Mouse (Mus musculus) CH12.LX (cell line): ENCODE measurements around the gene Larp4b. TPM values are rescaled to one million over a fixed set of nuclear protein-coding genes. Genes with fewer than 3 reads are reported as not detected.

Source experiments
- DNase-seq: peaks from one replicate; pipeline ENCODE4 v3.0.0-alpha.2; 2013; ENCODE audit errors: extremely low read depth
- H3K27ac ChIP-seq: 2 replicates; pipeline ENCODE4 v1.5.1; 2012; ENCODE audit warnings: low read depth, mild to moderate bottlenecking, control low read depth, moderate library complexity; ENCODE audit not compliant: insufficient read depth
- H3K27me3 ChIP-seq: replicated peaks from 2 replicates; pipeline ENCODE3; 2012; ENCODE audit warnings: inconsistent platforms
- H3K36me3 ChIP-seq, 2 experiments: replicated peaks in 1 of 2; 2 replicates each; pipeline versions ENCODE3 to v1.6.1; 2012; ENCODE audit warnings: inconsistent platforms in 1 of 2, low read length in 1 of 2, mild to moderate bottlenecking in 1 of 2, mixed read lengths in 1 of 2, moderate library complexity in 1 of 2; ENCODE audit not compliant: control insufficient read depth in 1 of 2, insufficient read depth in 1 of 2
- H3K4me1 ChIP-seq, 2 experiments: 2 replicates each; pipeline ENCODE4 v1.6.1; 2012; ENCODE audit warnings: inconsistent platforms in 1 of 2, moderate library complexity in 1 of 2; ENCODE audit not compliant: insufficient read depth in 2 of 2, control insufficient read depth in 1 of 2
- H3K4me2 ChIP-seq: 2 replicates; pipeline ENCODE4 v1.6.1; 2012; ENCODE audit warnings: low read depth, mild to moderate bottlenecking, control low read depth; ENCODE audit not compliant: poor library complexity, insufficient read depth, severe bottlenecking
- H3K4me3 ChIP-seq, 3 experiments: fragments of 150-350 bp in 1 of 3; sonication (generic) in 1 of 3; replicated peaks in 1 of 3; 2 replicates each; pipeline versions ENCODE3 to v1.5.1; 2011 to 2012; ENCODE audit warnings: low read depth in 2 of 3, low read length in 2 of 3, mild to moderate bottlenecking in 2 of 3, moderate library complexity in 2 of 3, control low read depth in 1 of 3, improper control_type of control experiment in 1 of 3, inconsistent platforms in 1 of 3, mixed read lengths in 1 of 3; ENCODE audit not compliant: poor library complexity in 1 of 3
- H3K79me2 ChIP-seq: replicated peaks from 2 replicates; pipeline ENCODE4 v1.6.1; 2012; ENCODE audit warnings: mild to moderate bottlenecking, moderate library complexity; ENCODE audit not compliant: control insufficient read depth, poor library complexity, insufficient read depth, severe bottlenecking; ENCODE audit errors: extremely low read depth
- H3K9ac ChIP-seq: 2 replicates; pipeline ENCODE4 v1.6.1; 2012; ENCODE audit warnings: low read depth, mild to moderate bottlenecking, control low read depth, moderate library complexity; ENCODE audit not compliant: insufficient read depth
- H3K9me3 ChIP-seq: replicated peaks from 2 replicates; pipeline ENCODE3; 2012; ENCODE audit warnings: low read length, inconsistent platforms, mixed read lengths
- BHLHE40 ChIP-seq: IDR thresholded peaks from 2 replicates; pipeline ENCODE4 v1.6.1; 2011; ENCODE audit warnings: mild to moderate bottlenecking, low read depth, low read length, improper control_type of control experiment
- E2F4 ChIP-seq: IDR thresholded peaks from 2 replicates; pipeline ENCODE4 v1.6.1; 2011; ENCODE audit warnings: low read depth, low read length, improper control_type of control experiment; ENCODE audit not compliant: insufficient replicate concordance
- ELF1 ChIP-seq: IDR thresholded peaks from 2 replicates; pipeline ENCODE4 v1.6.1; 2014; ENCODE audit warnings: low read depth, mild to moderate bottlenecking, inconsistent platforms, low read length, improper control_type of control experiment
- HCFC1 ChIP-seq: IDR thresholded peaks from 2 replicates; pipeline ENCODE4 v1.6.1; 2012; ENCODE audit warnings: low read depth, mild to moderate bottlenecking, inconsistent platforms, low read length, improper control_type of control experiment
- IRF4 ChIP-seq: IDR thresholded peaks from 2 replicates; pipeline ENCODE4 v1.6.1; 2014; ENCODE audit warnings: low read depth, mild to moderate bottlenecking, inconsistent platforms, low read length, improper control_type of control experiment
- JUN ChIP-seq: IDR thresholded peaks from 2 replicates; pipeline ENCODE4 v1.6.1; 2011; ENCODE audit warnings: low read depth, mild to moderate bottlenecking, low read length, improper control_type of control experiment, moderate library complexity; ENCODE audit not compliant: insufficient read depth
- KAT2A ChIP-seq: IDR thresholded peaks from 2 replicates; pipeline ENCODE4 v1.6.1; 2012; ENCODE audit warnings: low read length, improper control_type of control experiment, inconsistent platforms; ENCODE audit not compliant: insufficient replicate concordance
- MAFK ChIP-seq: IDR thresholded peaks from 2 replicates; pipeline ENCODE4 v1.6.1; 2011; ENCODE audit warnings: low read length, improper control_type of control experiment; ENCODE audit not compliant: insufficient replicate concordance
- MAZ ChIP-seq: IDR thresholded peaks from 2 replicates; pipeline ENCODE4 v1.6.1; 2012; ENCODE audit warnings: low read depth, mild to moderate bottlenecking, inconsistent platforms, low read length, improper control_type of control experiment, moderate library complexity
- MEF2A ChIP-seq: IDR thresholded peaks from 2 replicates; pipeline ENCODE4 v1.6.1; 2014; ENCODE audit warnings: low read depth, mild to moderate bottlenecking, inconsistent platforms, low read length, improper control_type of control experiment, borderline replicate concordance
- MXI1 ChIP-seq: IDR thresholded peaks from 2 replicates; pipeline ENCODE4 v1.6.1; 2011; ENCODE audit warnings: mild to moderate bottlenecking, low read depth, low read length, improper control_type of control experiment
- MYC ChIP-seq: IDR thresholded peaks from 2 replicates; pipeline ENCODE4 v1.6.1; 2011; ENCODE audit warnings: low read depth, mild to moderate bottlenecking, improper control_type of control experiment, low read length
- NELFE ChIP-seq: IDR thresholded peaks from 2 replicates; pipeline ENCODE4 v1.6.1; 2011; ENCODE audit warnings: low read depth, low read length, improper control_type of control experiment
- POLR2A ChIP-seq: IDR thresholded peaks from 2 replicates; pipeline ENCODE4 v1.6.1; 2011; ENCODE audit warnings: low read depth, mild to moderate bottlenecking, improper control_type of control experiment, low read length
- RCOR1 ChIP-seq: conservative IDR thresholded peaks from 2 replicates; pipeline ENCODE4 v1.6.1; 2012; ENCODE audit warnings: low read depth, mild to moderate bottlenecking, inconsistent platforms, low read length, improper control_type of control experiment
- USF1 ChIP-seq: IDR thresholded peaks from 2 replicates; pipeline ENCODE4 v1.6.1; 2014; ENCODE audit warnings: low read depth, mild to moderate bottlenecking, inconsistent platforms, low read length, improper control_type of control experiment
- ZC3H11A ChIP-seq: IDR thresholded peaks from 2 replicates; pipeline ENCODE4 v1.6.1; 2012; ENCODE audit warnings: low read depth, mild to moderate bottlenecking, inconsistent platforms, low read length, improper control_type of control experiment
- ZKSCAN1 ChIP-seq: IDR thresholded peaks from 2 replicates; pipeline ENCODE4 v1.6.1; 2012; ENCODE audit warnings: low read depth, inconsistent platforms, low read length, improper control_type of control experiment, borderline replicate concordance
- ZMIZ1 ChIP-seq: IDR thresholded peaks from 2 replicates; pipeline ENCODE4 v1.6.1; 2012; ENCODE audit warnings: low read depth, mild to moderate bottlenecking, inconsistent platforms, low read length, improper control_type of control experiment
- dilution Hi-C: fragments of 300-500 bp; cut with MboI; formaldehyde crosslinking; loops from 2 replicates; pipeline ENCODE4 v1.14.3; 2020; ENCODE audit warnings: low sequenced_read_pairs; ENCODE audit not compliant: extremely low pct_unique_long_range_greater_than_20kb, extremely low pct_ligation_motif_present
- in situ Hi-C: fragments of 300-500 bp; cut with MboI; formaldehyde crosslinking; loops from 3 replicates; pipeline ENCODE4 v1.14.3; 2019; ENCODE audit warnings: low sequenced_read_pairs, low pct_ligation_motif_present, low pct_unique_long_range_greater_than_20kb, mixed read lengths
- polyA plus RNA-seq: library from polyadenylated mRNA; unstranded; fragments of >175 nt; gene quantifications from 2 replicates; pipeline ENCODE4 v1.2.1, GENCODE M21; 2012; ENCODE audit warnings: low read depth; ENCODE audit not compliant: insufficient read length
- total RNA-seq, 2 experiments: library from RNA; depleted of rRNA; stranded (reverse); fragments of 300-350 nt in 1 of 2; fragments of >200 nt in 1 of 2; gene quantifications; 2 replicates each; pipeline ENCODE4 v1.2.3; 2012 to 2014

The Larp4b gene
- total and polyA plus RNA-seq, 3 experiments = 57.9 to 63.3 (median 58.3) TPM

DNA sequence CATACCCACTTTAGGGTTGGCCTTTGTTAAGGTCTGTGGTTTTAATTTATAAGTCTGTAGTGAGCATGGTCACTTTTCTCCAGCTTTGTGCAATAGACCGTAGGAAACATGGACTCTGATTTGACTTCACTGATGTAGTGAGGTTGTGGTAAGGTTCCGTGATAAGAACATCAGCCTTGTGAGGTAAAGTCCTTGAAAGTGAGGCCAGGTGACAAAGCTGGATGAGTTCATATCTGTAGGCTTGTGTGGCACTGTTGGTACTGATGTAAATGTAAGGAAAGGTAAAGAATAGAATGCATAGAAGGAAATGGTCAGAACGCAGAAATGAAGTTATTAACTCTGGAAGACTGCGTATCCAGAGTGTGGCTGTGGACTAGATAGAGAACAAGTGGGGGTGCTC lies 57.9 kb downstream of the Larp4b start:
- Histone ChIP-seq H3K4me1 (peaks cover 0 to 38% of the 10 kb centered on the region in 2 experiments; a peak in 2 of 4 replicates), H3K79me2 (0 out of 2 replicates have a peak, but pooled peaks cover 2% of the 10 kb centered on the region), H3K36me3 (peaks cover 58 to 76% of the 10 kb centered on the region in 2 experiments), H3K9me3 (no peaks in the 10 kb centered on the region), H3K27me3 (no peaks in the 10 kb centered on the region), H3K4me3 (no peak overlapping the region), H3K27ac (no peak overlapping the region), H3K9ac (no peak overlapping the region), H3K4me2 (no peak overlapping the region)
- no peak for TF ChIP-seq MEF2A
- DNase-seq = no peak
- in situ Hi-C loops = no loop called here
- dilution Hi-C loops = no loop called here

DNA sequence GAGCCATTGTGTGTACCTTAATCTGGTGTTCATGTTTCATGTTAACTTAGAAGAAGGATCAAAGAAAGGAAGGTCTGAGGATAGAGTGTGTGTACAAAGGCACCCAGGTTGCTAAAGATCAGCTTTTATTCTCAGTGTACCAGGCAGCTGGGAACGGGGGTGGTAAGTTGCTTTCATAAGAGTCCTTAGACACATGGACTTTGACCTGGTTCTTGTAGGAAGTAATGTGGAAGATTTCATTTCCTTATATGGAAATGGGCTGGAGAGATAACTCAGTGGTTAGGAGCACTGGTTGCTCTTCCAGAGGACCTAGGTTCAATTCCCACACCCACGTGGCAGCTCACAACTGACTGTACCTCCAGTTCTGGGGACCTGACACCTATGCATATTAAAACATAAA lies 58.6 kb downstream of the Larp4b start:
- TF ChIP-seq USF1 = no peak
- no peak for TF ChIP-seq HCFC1
- no peak for TF ChIP-seq BHLHE40
- TF ChIP-seq ZC3H11A = no peak
- Histone ChIP-seq H3K27me3 (no peaks in the 10 kb centered on the region), H3K9me3 (no peaks in the 10 kb centered on the region), H3K4me3 (no peak overlapping the region), H3K27ac (no peak overlapping the region), H3K4me1 (peaks cover 0 to 38% of the 10 kb centered on the region in 2 experiments; a peak in 2 of 4 replicates), H3K36me3 (peaks cover 58 to 75% of the 10 kb centered on the region in 2 experiments), H3K9ac (no peak overlapping the region), H3K4me2 (no peak overlapping the region), H3K79me2 (0 out of 2 replicates have a peak, but pooled peaks cover 2% of the 10 kb centered on the region)
- dilution Hi-C loops = no loop called here
- in situ Hi-C loops = no loop called here
- DNase-seq = no peak

DNA sequence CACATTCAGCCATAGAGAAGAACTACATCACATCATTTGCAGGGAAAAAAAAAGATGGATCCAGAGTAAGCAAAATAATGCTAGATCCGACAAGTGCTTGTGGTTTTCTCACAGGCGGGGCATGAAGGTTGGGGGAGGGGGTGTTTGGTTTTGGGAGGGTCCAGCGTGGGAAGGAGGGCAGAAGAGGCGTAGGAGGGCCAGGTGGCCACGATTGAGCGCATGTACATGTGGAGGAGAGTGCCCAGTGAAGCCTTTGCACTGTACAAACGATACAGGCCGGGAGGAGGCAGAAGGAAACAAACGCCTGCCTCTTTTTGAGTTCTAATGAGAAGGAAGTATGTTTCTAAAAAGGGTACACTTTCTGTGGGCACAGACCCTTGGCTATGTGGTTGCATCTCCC lies 60.1 kb downstream of the Larp4b start:
- no peak overlapping the region for H3K4me2 ChIP-seq
- in situ Hi-C loops = no loop called here

DNA sequence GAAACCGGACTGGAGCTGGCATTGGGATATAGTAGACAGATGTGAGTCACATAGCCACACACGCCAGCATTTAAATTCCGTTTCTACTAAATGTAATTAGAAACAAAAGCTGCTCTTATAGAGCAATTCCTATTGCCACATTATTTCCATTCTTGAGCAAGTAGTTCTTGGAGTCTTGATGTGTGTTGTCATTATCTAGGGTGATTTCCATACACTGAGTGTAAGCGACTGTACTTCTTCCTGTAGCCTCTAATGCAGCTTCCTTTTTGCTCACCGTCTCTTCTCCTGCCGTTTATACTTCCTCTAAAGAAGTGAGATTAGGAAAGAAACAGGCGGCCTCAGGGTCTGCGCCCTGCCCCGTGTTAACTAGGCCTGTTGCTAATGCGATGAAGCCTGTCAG lies 65.6 kb downstream of the Larp4b start:
- Histone ChIP-seq H3K4me1 (no peaks in the 10 kb centered on the region), H3K9me3 (no peaks in the 10 kb centered on the region), H3K9ac (no peak overlapping the region), H3K27ac (no peak overlapping the region), H3K27me3 (no peaks in the 10 kb centered on the region), H3K36me3 (peaks cover 64 to 88% of the 10 kb centered on the region in 2 experiments), H3K79me2 (peaks cover 2% of the 10 kb centered on the region; the same call in 1 of the 2 replicates), H3K4me3 (no peak overlapping the region), H3K4me2 (no peak overlapping the region)
- dilution Hi-C loops (no loop called here), in situ Hi-C loops (no loop called here)
- no peak for DNase-seq
- no peak for TF ChIP-seq JUN
- TF ChIP-seq NELFE = no peak
- TF ChIP-seq MAFK = no peak
- no peak for TF ChIP-seq HCFC1
- TF ChIP-seq IRF4 = no peak
- no peak for TF ChIP-seq MYC
- no peak for TF ChIP-seq ZMIZ1
- TF ChIP-seq ELF1 = no peak
- TF ChIP-seq E2F4 = no peak
- no peak for TF ChIP-seq MAZ
- TF ChIP-seq ZKSCAN1 = no peak
- no peak for TF ChIP-seq POLR2A
- TF ChIP-seq RCOR1 = no peak
- no peak for TF ChIP-seq MXI1
- no peak for TF ChIP-seq KAT2A

More for the DNA sequence above, 60.1 kb downstream of the Larp4b start:
- Histone ChIP-seq H3K9me3 (no peaks in the 10 kb centered on the region), H3K79me2 (0 out of 2 replicates have a peak, but pooled peaks cover 2% of the 10 kb centered on the region), H3K36me3 (peaks cover 60 to 78% of the 10 kb centered on the region in 2 experiments), H3K9ac (no peak overlapping the region), H3K27me3 (no peaks in the 10 kb centered on the region), H3K27ac (no peak overlapping the region), H3K4me3 (no peak overlapping the region), H3K4me1 (peaks cover 0 to 28% of the 10 kb centered on the region in 2 experiments; a peak in 2 of 4 replicates)
- no peak for TF ChIP-seq POLR2A
- dilution Hi-C loops = no loop called here
- no peak for DNase-seq
